Mouse (Mus musculus): ENCODE measurements around the gene Bri3bp. TPM values are rescaled to one million over a fixed set of nuclear protein-coding genes. Genes with fewer than 3 reads are reported as not detected.

Bri3bp gene
- polyA plus RNA-seq, 1 experiment, result 21.2 TPM

- WGBS, result 1% methylated on average over 25 of the region's 25 CpGs
- Histone ChIP-seq H3K36me3 (ENCODE audit: control insufficient read depth, insufficient read depth, low read length) (no peaks in the 10 kb centered on the region), H3K27me3 (ENCODE audit: control insufficient read depth, insufficient read depth, low read length) (no peaks in the 10 kb centered on the region), H3K27ac (ENCODE audit: insufficient read depth, low read length) (no peak overlapping the region), H3K4me1 (ENCODE audit: control insufficient read depth, insufficient read depth, insufficient read length) (peaks cover 3% of the 10 kb centered on the region; the same call in 1 of the 2 replicates), H3K4me3 (ENCODE audit: extremely low read depth, insufficient read depth, insufficient read length) (peak overlapping the region; percentile 45; the same call in 1 of the 2 replicates)
- peak; percentile 95 to 97 for DNase-seq (ENCODE audit: low read depth in 1 of 2, low spot score in 2 of 2)
- no peak for TF ChIP-seq CTCF (IDR thresholded peaks at IDR 0.05; ENCODE audit: extremely low read depth, insufficient read depth, insufficient read length, insufficient replicate concordance)
- TF ChIP-seq POLR2A (IDR thresholded peaks at IDR 0.05; ENCODE audit: low read depth, low read length), result peak; percentile 21; the same call in 1 of the 2 replicates
These were observed 24.3 kb downstream of the Bri3bp start for GRCm38 (mm10) chr5:125465701-125466106.

DNA sequence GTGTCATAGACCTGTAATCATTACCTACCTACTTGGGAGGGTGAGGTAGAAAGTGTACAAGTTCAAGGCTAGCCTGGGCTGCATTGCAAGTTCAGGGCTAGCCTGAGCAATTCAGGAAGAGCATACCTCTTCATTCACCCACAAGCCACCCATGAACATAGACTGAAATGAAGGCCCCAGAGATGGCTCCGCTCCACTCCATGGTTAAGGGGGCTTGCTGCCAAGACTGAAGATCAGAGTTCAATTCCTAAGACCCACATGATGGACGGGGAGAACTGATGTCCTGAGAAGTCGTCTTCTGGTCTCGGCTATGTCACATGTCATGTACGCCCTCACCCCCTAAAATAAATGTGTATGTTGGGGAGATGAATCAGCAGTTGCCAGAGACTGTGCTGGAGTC lies 25.1 kb downstream of the Bri3bp start:
- no peak for TF ChIP-seq POLR2A (IDR thresholded peaks at IDR 0.05; ENCODE audit: low read depth, low read length)
- TF ChIP-seq CTCF (IDR thresholded peaks at IDR 0.05; ENCODE audit: extremely low read depth, insufficient read depth, insufficient read length, insufficient replicate concordance), result no peak
- Histone ChIP-seq H3K27me3 (ENCODE audit: control insufficient read depth, insufficient read depth, low read length) (no peaks in the 10 kb centered on the region), H3K4me3 (ENCODE audit: extremely low read depth, insufficient read depth, insufficient read length) (no peak overlapping the region), H3K4me1 (ENCODE audit: control insufficient read depth, insufficient read depth, insufficient read length) (peaks cover 3% of the 10 kb centered on the region; the same call in 1 of the 2 replicates), H3K36me3 (ENCODE audit: control insufficient read depth, insufficient read depth, low read length) (no peaks in the 10 kb centered on the region), H3K27ac (ENCODE audit: insufficient read depth, low read length) (no peak overlapping the region)
- 96% methylated on average over 5 of the region's 5 CpGs for WGBS
- no peak for DNase-seq (ENCODE audit: low read depth in 1 of 2, low spot score in 2 of 2)

GRCm38 (mm10) chr5:125467261-125467660 lies 25.9 kb downstream of the Bri3bp start:
- Histone ChIP-seq H3K36me3 (ENCODE audit: control insufficient read depth, insufficient read depth, low read length) (no peaks in the 10 kb centered on the region), H3K27ac (ENCODE audit: insufficient read depth, low read length) (no peak overlapping the region), H3K27me3 (ENCODE audit: control insufficient read depth, insufficient read depth, low read length) (no peaks in the 10 kb centered on the region), H3K4me3 (ENCODE audit: extremely low read depth, insufficient read depth, insufficient read length) (no peak overlapping the region), H3K4me1 (ENCODE audit: control insufficient read depth, insufficient read depth, insufficient read length) (peaks cover 3% of the 10 kb centered on the region; the same call in 1 of the 2 replicates)
- TF ChIP-seq POLR2A (IDR thresholded peaks at IDR 0.05; ENCODE audit: low read depth, low read length) (no peak), CTCF (IDR thresholded peaks at IDR 0.05; ENCODE audit: extremely low read depth, insufficient read depth, insufficient read length, insufficient replicate concordance) (no peak)
- DNase-seq (ENCODE audit: low read depth in 1 of 2, low spot score in 2 of 2), result no peak
- 93% methylated on average over 14 of the region's 14 CpGs for WGBS

DNA sequence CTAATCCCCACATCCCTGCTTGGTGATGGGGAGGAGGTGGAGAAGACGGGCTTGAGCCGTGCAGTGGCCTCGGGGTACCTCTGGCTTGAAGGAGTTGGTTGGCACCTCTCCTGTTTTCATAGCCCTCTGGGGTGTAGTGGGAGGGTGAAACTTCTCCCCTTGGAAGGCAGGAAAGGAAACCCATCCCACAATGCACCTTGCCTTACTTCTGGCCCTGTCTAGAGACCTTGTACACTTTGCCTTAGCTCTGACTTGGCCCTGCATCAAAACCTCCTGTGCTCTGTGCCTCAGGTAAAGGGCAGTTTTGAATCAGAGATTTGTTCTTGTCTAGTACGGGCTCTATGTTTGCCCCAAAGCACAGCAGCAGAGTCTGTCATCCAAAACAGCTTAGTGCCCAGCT lies 29.3 kb downstream of the Bri3bp start:
- no peaks in the 10 kb centered on the region for H3K36me3 ChIP-seq (ENCODE audit: control insufficient read depth, insufficient read depth, low read length)
- DNase-seq (ENCODE audit: low read depth in 1 of 2, low spot score in 2 of 2), result no peak
- no peak for TF ChIP-seq CTCF (IDR thresholded peaks at IDR 0.05; ENCODE audit: extremely low read depth, insufficient read depth, insufficient read length, insufficient replicate concordance)
- TF ChIP-seq POLR2A (IDR thresholded peaks at IDR 0.05; ENCODE audit: low read depth, low read length), result no peak
- no peak overlapping the region for H3K4me3 ChIP-seq (ENCODE audit: extremely low read depth, insufficient read depth, insufficient read length)
- H3K4me1 ChIP-seq (ENCODE audit: control insufficient read depth, insufficient read depth, insufficient read length), result no peaks in the 10 kb centered on the region; the same call in 1 of the 2 replicates
- no peak overlapping the region for H3K27ac ChIP-seq (ENCODE audit: insufficient read depth, low read length)
- WGBS, result 99% methylated on average over 4 of the region's 4 CpGs
- no peaks in the 10 kb centered on the region for H3K27me3 ChIP-seq (ENCODE audit: control insufficient read depth, insufficient read depth, low read length)

GRCm38 (mm10) chr5:125472796-125473475 lies 31.6 kb downstream of the Bri3bp start:
- DNase-seq (ENCODE audit: low read depth in 1 of 2, low spot score in 2 of 2), result no peak
- Histone ChIP-seq H3K27me3 (ENCODE audit: control insufficient read depth, insufficient read depth, low read length) (no peaks in the 10 kb centered on the region), H3K4me1 (ENCODE audit: control insufficient read depth, insufficient read depth, insufficient read length) (peaks cover 16% of the 10 kb centered on the region; the same call in 1 of the 2 replicates), H3K27ac (ENCODE audit: insufficient read depth, low read length) (no peak overlapping the region), H3K4me3 (ENCODE audit: extremely low read depth, insufficient read depth, insufficient read length) (no peak overlapping the region), H3K36me3 (ENCODE audit: control insufficient read depth, insufficient read depth, low read length) (no peaks in the 10 kb centered on the region)
- TF ChIP-seq CTCF (IDR thresholded peaks at IDR 0.05; ENCODE audit: extremely low read depth, insufficient read depth, insufficient read length, insufficient replicate concordance), result no peak
- TF ChIP-seq POLR2A (IDR thresholded peaks at IDR 0.05; ENCODE audit: low read depth, low read length), result no peak
- 87% methylated on average over 9 of the region's 9 CpGs for WGBS

DNA sequence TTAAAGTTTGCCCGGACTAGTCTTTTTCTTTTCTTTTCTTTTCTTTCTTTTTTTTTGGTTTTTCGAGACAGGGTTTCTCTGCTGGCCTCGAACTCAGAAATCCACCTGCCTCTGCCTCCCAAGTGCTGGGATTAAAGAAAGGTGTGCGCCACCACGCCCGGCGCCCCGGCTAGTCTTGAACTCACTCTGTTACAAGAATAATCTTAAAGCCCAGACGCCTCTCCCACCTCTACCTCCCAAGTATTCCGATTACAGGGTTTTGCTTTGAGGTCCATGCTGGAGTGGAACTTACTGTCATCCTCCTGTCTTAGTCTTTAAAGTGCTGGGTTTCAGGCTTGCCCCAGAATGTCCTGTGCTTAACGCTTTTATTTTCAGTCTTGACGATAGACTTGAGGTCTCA lies 33.7 kb downstream of the Bri3bp start:
- no peaks in the 10 kb centered on the region for H3K36me3 ChIP-seq (ENCODE audit: control insufficient read depth, insufficient read depth, low read length)
- peak overlapping the region; percentile 43; the same call in 1 of the 2 replicates for H3K4me3 ChIP-seq (ENCODE audit: extremely low read depth, insufficient read depth, insufficient read length)
- peaks cover 18% of the 10 kb centered on the region; the same call in 1 of the 2 replicates for H3K4me1 ChIP-seq (ENCODE audit: control insufficient read depth, insufficient read depth, insufficient read length)
- no peak for DNase-seq (ENCODE audit: low read depth in 1 of 2, low spot score in 2 of 2)
- 0 out of 2 replicates have a peak overlapping the region, but pooled peaks have one; percentile 6 for H3K27ac ChIP-seq (ENCODE audit: insufficient read depth, low read length)
- no peaks in the 10 kb centered on the region for H3K27me3 ChIP-seq (ENCODE audit: control insufficient read depth, insufficient read depth, low read length)
- no peak for TF ChIP-seq POLR2A (IDR thresholded peaks at IDR 0.05; ENCODE audit: low read depth, low read length)
- TF ChIP-seq CTCF (IDR thresholded peaks at IDR 0.05; ENCODE audit: extremely low read depth, insufficient read depth, insufficient read length, insufficient replicate concordance), result no peak
- WGBS, result 69% methylated on average over 12 of the region's 12 CpGs

Measured in spleen, adult 2 months (tissue).